Mouse (Mus musculus): Measurements from ENCODE around the gene Lims1. TPM values are rescaled to one million over a fixed set of nuclear protein-coding genes. Genes with fewer than 3 reads are reported as not detected.
A peak's percentile ranks its signal among the peaks of the same experiment; 100 is the strongest.

Gene Lims1
- total RNA-seq, 2 experiments from 2014 or later: 28.9 to 29.5 TPM

- intact Hi-C loops (cut with DNase I): no loop called here
- no peak for DNase-seq (ENCODE audit: low spot score in 2 of 2)
Observed at GRCm38 (mm10) chr10:58338590-58338989, 15.3 kb downstream of the Lims1 start.

GRCm38 (mm10) chr10:58341685-58342084 is 18.4 kb downstream of the Lims1 start:
- intact Hi-C loops (cut with DNase I): no loop called here
- DNase-seq (ENCODE audit: low spot score in 2 of 2): no peak

GRCm38 (mm10) chr10:58342199-58342598 is 18.9 kb downstream of the Lims1 start:
- no peak for DNase-seq (ENCODE audit: low spot score in 2 of 2)
- intact Hi-C loops (cut with DNase I): no loop called here

- intact Hi-C loops (cut with DNase I): no loop called here
Observed at GRCm38 (mm10) chr10:58343552-58343951, 20.3 kb downstream of the Lims1 start.

GRCm38 (mm10) chr10:58350600-58350999 is 27.3 kb downstream of the Lims1 start:
- DNase-seq (ENCODE audit: low spot score in 2 of 2): no peak
- intact Hi-C loops (cut with DNase I): no loop called here

More at GRCm38 (mm10) chr10:58343552-58343951, 20.3 kb downstream of the Lims1 start:
- no peak for DNase-seq (ENCODE audit: low spot score in 2 of 2)

GRCm38 (mm10) chr10:58351670-58352069 is 28.4 kb downstream of the Lims1 start:
- intact Hi-C loops (cut with DNase I): no loop called here
- DNase-seq (ENCODE audit: low spot score in 2 of 2): no peak

- intact Hi-C loops (cut with DNase I): no loop called here
- no peak for DNase-seq (ENCODE audit: low spot score in 2 of 2)
Observed at GRCm38 (mm10) chr10:58352364-58352763, 29.1 kb downstream of the Lims1 start.

GRCm38 (mm10) chr10:58354561-58354960 is 31.3 kb downstream of the Lims1 start:
- DNase-seq (ENCODE audit: low spot score in 2 of 2): no peak
- intact Hi-C loops (cut with DNase I): no loop called here

GRCm38 (mm10) chr10:58356460-58356859 is 33.2 kb downstream of the Lims1 start:
- DNase-seq (ENCODE audit: low spot score in 2 of 2): no peak
- intact Hi-C loops (cut with DNase I): no loop called here

- DNase-seq (ENCODE audit: low spot score in 2 of 2): peak; percentile 40 to 61
- intact Hi-C loops (cut with DNase I): no loop called here
Observed at GRCm38 (mm10) chr10:58359123-58359522, 35.9 kb downstream of the Lims1 start.

- DNase-seq (ENCODE audit: low spot score in 2 of 2): no peak
- intact Hi-C loops (cut with DNase I): no loop called here
Observed at GRCm38 (mm10) chr10:58359952-58360351, 36.7 kb downstream of the Lims1 start.

GRCm38 (mm10) chr10:58362745-58363144 is 39.5 kb downstream of the Lims1 start:
- DNase-seq (ENCODE audit: low spot score in 2 of 2): peak in 1 of 2 experiments; percentile 45
- intact Hi-C loops (cut with DNase I): loop anchor here (2.0 kb wide), 1 partner anchor 84 kb away; the partner anchor contains the start of gene Ranbp2

GRCm38 (mm10) chr10:58364770-58365515 is 41.7 kb downstream of the Lims1 start:
- no peak for DNase-seq (ENCODE audit: low spot score in 2 of 2)
- intact Hi-C loops (cut with DNase I): no loop called here

GRCm38 (mm10) chr10:58368791-58369706 is 45.8 kb downstream of the Lims1 start:
- intact Hi-C loops (cut with DNase I): no loop called here
- DNase-seq (ENCODE audit: low spot score in 2 of 2): no peak

- intact Hi-C loops (cut with DNase I): no loop called here
- no peak for DNase-seq (ENCODE audit: low spot score in 2 of 2)
Observed at GRCm38 (mm10) chr10:58369707-58370093, 46.4 kb downstream of the Lims1 start.

GRCm38 (mm10) chr10:58370143-58370542 is 46.9 kb downstream of the Lims1 start:
- peak in 1 of 2 experiments; percentile 67 for DNase-seq (ENCODE audit: low spot score in 2 of 2)
- intact Hi-C loops (cut with DNase I): no loop called here

- no peak for DNase-seq (ENCODE audit: low spot score in 2 of 2)
- intact Hi-C loops (cut with DNase I): no loop called here
Observed at GRCm38 (mm10) chr10:58370559-58370958, 47.3 kb downstream of the Lims1 start.

- intact Hi-C loops (cut with DNase I): no loop called here
- no peak for DNase-seq (ENCODE audit: low spot score in 2 of 2)
Observed at GRCm38 (mm10) chr10:58371279-58371842, 48.1 kb downstream of the Lims1 start.

GRCm38 (mm10) chr10:58372430-58373030 is 49.3 kb downstream of the Lims1 start:
- intact Hi-C loops (cut with DNase I): no loop called here
- DNase-seq (ENCODE audit: low spot score in 2 of 2): no peak

- intact Hi-C loops (cut with DNase I): no loop called here
- DNase-seq (ENCODE audit: low spot score in 2 of 2): no peak
Observed at GRCm38 (mm10) chr10:58373829-58374228, 50.6 kb downstream of the Lims1 start.

Data from left cerebral cortex, postnatal 14 days (tissue).